ENCODE assay signal across 28 mouse cellular contexts in genomic region chr17:43901474-43901873, GRCm38 (mm10).
"Had no signal": no experiment of that assay in that cellular context is flagged by ENCODE, and none has a peak within 500 bp of the region (broad histone marks: within the 10 kb centered on the region; RNA-seq: fewer than 3 reads in every experiment).

No protein-coding gene starts in this region.

- H3K4me1 ChIP-seq: hindbrain, embryonic 10.5 days; hindbrain, embryonic 12.5 days; limb, embryonic 10.5 days; limb, embryonic 12.5 days had no signal

- H3K27me3 ChIP-seq: hindbrain, embryonic 12.5 days; intestine, embryonic 15.5 days; kidney, embryonic 15.5 days; limb, embryonic 12.5 days; liver, embryonic 13.5 days; liver, embryonic 15.5 days had no signal

- H3K9me3 ChIP-seq: hindbrain, embryonic 10.5 days; hindbrain, embryonic 12.5 days; intestine, embryonic 15.5 days; kidney, embryonic 15.5 days; limb, embryonic 10.5 days; limb, embryonic 12.5 days; liver, embryonic 13.5 days; liver, embryonic 15.5 days had no signal

- H3K4me2 ChIP-seq: heart, embryonic 11.5 days; hindbrain, embryonic 12.5 days; hindbrain, embryonic 14.5 days; intestine, embryonic 15.5 days; kidney, embryonic 15.5 days; limb, embryonic 12.5 days; liver, embryonic 11.5 days; liver, embryonic 13.5 days; liver, embryonic 15.5 days had no signal

- H3K27ac ChIP-seq: gastrocnemius, adult 2 months; heart, adult 2 months; hindbrain, embryonic 10.5 days; hindbrain, embryonic 12.5 days; hindbrain, embryonic 14.5 days; intestine, embryonic 15.5 days; kidney, embryonic 15.5 days; kidney, postnatal 0 days; layer of hippocampus, adult 2 months; left cerebral cortex, adult 2 months; limb, embryonic 10.5 days; limb, embryonic 12.5 days; liver, embryonic 13.5 days; liver, embryonic 15.5 days had no signal

- H3K4me3 ChIP-seq: gastrocnemius, adult 2 months; heart, adult 2 months; hindbrain, embryonic 10.5 days; hindbrain, embryonic 12.5 days; intestine, embryonic 15.5 days; kidney, embryonic 15.5 days; layer of hippocampus, adult 2 months; left cerebral cortex, adult 2 months; limb, embryonic 10.5 days; limb, embryonic 12.5 days; liver, embryonic 13.5 days; liver, embryonic 15.5 days had no signal

- H3K36me3 ChIP-seq: hindbrain, embryonic 10.5 days; hindbrain, embryonic 12.5 days; intestine, embryonic 15.5 days; kidney, embryonic 15.5 days; limb, embryonic 10.5 days; limb, embryonic 12.5 days; liver, embryonic 13.5 days; liver, embryonic 15.5 days had no signal

- DNase-seq: gastrocnemius, adult 2 months; gastrocnemius, postnatal 10 days; gastrocnemius, postnatal 25 days; heart, postnatal 4 days; kidney, adult 2 months; kidney, adult 9 months; kidney, postnatal 25 days; kidney, postnatal 4 days; liver; liver, embryonic 13.5 days; liver, postnatal 0 days had no signal

- H3K9ac ChIP-seq: hindbrain, embryonic 12.5 days; hindbrain, embryonic 14.5 days; intestine, embryonic 15.5 days; kidney, embryonic 15.5 days; limb, embryonic 12.5 days; liver, embryonic 13.5 days; liver, embryonic 15.5 days; liver, postnatal 0 days had no signal

- ATAC-seq: hindbrain, embryonic 16.5 days; inflammation-experienced regulatory T-cells, adult 6 months; intestine, embryonic 15.5 days; intestine, postnatal 0 days; liver, postnatal 0 days had no signal
